Mouse (Mus musculus): ENCODE measurements around the gene Nlrc5.

DNA sequence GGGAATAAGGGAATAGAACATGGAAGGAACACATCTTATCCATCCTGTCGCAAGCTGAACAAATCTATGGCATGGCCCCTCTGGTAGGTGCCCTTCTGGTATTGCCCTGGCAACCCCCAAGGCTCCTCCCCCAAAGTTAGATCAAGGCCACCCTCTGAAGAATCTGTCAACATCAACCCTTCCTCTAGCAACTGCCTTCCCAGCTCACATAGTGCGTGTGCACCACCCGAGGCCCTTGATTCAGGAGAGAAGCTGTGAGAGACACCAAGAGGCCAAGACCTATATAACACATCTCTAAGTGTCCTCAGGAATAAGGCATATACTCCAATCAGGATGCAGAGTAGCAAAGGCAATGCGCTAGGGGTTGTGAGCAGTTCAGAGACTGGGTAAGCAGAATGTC, 11.9 kb upstream of the Nlrc5 start:
- TF ChIP-seq TAL1 (IDR thresholded peaks at IDR 0.05; ENCODE audit: low read length), result no peak
- no peak for TF ChIP-seq GATA1 (IDR thresholded peaks at IDR 0.05; ENCODE audit: low read length)

Measured in erythroblast, embryonic 14.5 days (primary cell).